Mouse (Mus musculus): Measurements from ENCODE around the gene Epas1.

The Epas1 gene

GRCm38 (mm10) chr17:86757621-86758020, 4.1 kb downstream of the Epas1 start:
- no peak for DNase-seq

GRCm38 (mm10) chr17:86761859-86762258, 8.4 kb downstream of the Epas1 start:
- DNase-seq = no peak

- no peak for DNase-seq
These were observed 9.2 kb downstream of the Epas1 start for GRCm38 (mm10) chr17:86762479-86763242.

GRCm38 (mm10) chr17:86765762-86766404, 12.4 kb downstream of the Epas1 start:
- DNase-seq = no peak

GRCm38 (mm10) chr17:86766412-86766811, 12.9 kb downstream of the Epas1 start:
- DNase-seq = no peak

- DNase-seq = no peak
These were observed 15.1 kb downstream of the Epas1 start for GRCm38 (mm10) chr17:86768596-86768995.

- DNase-seq = no peak
These were observed 16.1 kb downstream of the Epas1 start for GRCm38 (mm10) chr17:86769330-86770211.

- no peak for DNase-seq
These were observed 17.3 kb downstream of the Epas1 start for GRCm38 (mm10) chr17:86770848-86771247.

GRCm38 (mm10) chr17:86772035-86772434, 18.5 kb downstream of the Epas1 start:
- DNase-seq = no peak

GRCm38 (mm10) chr17:86772929-86773588, 19.6 kb downstream of the Epas1 start:
- no peak for DNase-seq

- no peak for DNase-seq
These were observed 23.0 kb downstream of the Epas1 start for GRCm38 (mm10) chr17:86776538-86776937.

- DNase-seq = no peak
These were observed 24.6 kb downstream of the Epas1 start for GRCm38 (mm10) chr17:86778147-86778546.

- DNase-seq = no peak
These were observed 26.0 kb downstream of the Epas1 start for GRCm38 (mm10) chr17:86779191-86780130.

GRCm38 (mm10) chr17:86780708-86781318, 27.3 kb downstream of the Epas1 start:
- no peak for DNase-seq

GRCm38 (mm10) chr17:86781755-86782400, 28.4 kb downstream of the Epas1 start:
- DNase-seq = peak; percentile 53 to 62

- no peak for DNase-seq
These were observed 31.0 kb downstream of the Epas1 start for GRCm38 (mm10) chr17:86784405-86784977.

GRCm38 (mm10) chr17:86785612-86786011, 32.1 kb downstream of the Epas1 start:
- DNase-seq = no peak

GRCm38 (mm10) chr17:86786496-86786895, 33.0 kb downstream of the Epas1 start:
- no peak for DNase-seq

GRCm38 (mm10) chr17:86787805-86788204, 34.3 kb downstream of the Epas1 start:
- DNase-seq = no peak

- no peak for DNase-seq
These were observed 34.8 kb downstream of the Epas1 start for GRCm38 (mm10) chr17:86788316-86788715.

Data from cerebellum, adult 18-20 months (tissue).